Mouse (Mus musculus) megakaryocyte, adult 5-6 weeks (primary cell): ENCODE results near the gene Rtca. TPM values are rescaled to one million over a fixed set of nuclear protein-coding genes. Genes with fewer than 3 reads are reported as not detected.
A peak's percentile ranks its signal among the peaks of the same experiment; 100 is the strongest.

Experiments
- ATAC-seq: 2 replicates; pipeline ENCODE4 v1.8.0; 2016; ENCODE audit warnings: mild to moderate bottlenecking, inconsistent platforms; ENCODE audit not compliant: poor library complexity, severe bottlenecking
- total RNA-seq, 2 experiments: library from RNA; stranded (forward) in 1 of 2; stranded (reverse) in 1 of 2; fragments of 153-499, 151-499 nt in 1 of 2; fragments of 221-1000, 200-1000 nt in 1 of 2; gene quantifications; 2 replicates each; pipeline versions ENCODE4 v1.2.3 to v1.2.4; 2015 to 2017

Gene Rtca
- total RNA-seq (2015) (46.7 and 70.9 TPM in 2 replicates), total RNA-seq (2017) (24.0 and 25.4 TPM in 2 replicates)

GRCm38 (mm10) chr3:116507772-116508351 is at the start of gene Rtca:
Gene Rtca (minus strand): TSS chr3:116508208.
- ATAC-seq: peak; percentile 87

GRCm38 (mm10) chr3:116551362-116551761 is 43.4 kb upstream of the Rtca start:
- ATAC-seq: no peak

- ATAC-seq: peak; percentile 51; the same call in 1 of the 2 replicates
These were observed 39.4 kb upstream of the Rtca start for GRCm38 (mm10) chr3:116547430-116547829.

GRCm38 (mm10) chr3:116542532-116542931 is 34.5 kb upstream of the Rtca start:
- peak; percentile 88 for ATAC-seq

GRCm38 (mm10) chr3:116542070-116542469 is 34.1 kb upstream of the Rtca start:
- ATAC-seq: peak; percentile 58

GRCm38 (mm10) chr3:116537200-116537573 is 29.2 kb upstream of the Rtca start:
- ATAC-seq: no peak

GRCm38 (mm10) chr3:116536428-116537199 is 28.6 kb upstream of the Rtca start:
- ATAC-seq: peak; percentile 61

GRCm38 (mm10) chr3:116530826-116531225 is 22.8 kb upstream of the Rtca start:
- no peak for ATAC-seq

GRCm38 (mm10) chr3:116529741-116530140 is 21.7 kb upstream of the Rtca start:
- ATAC-seq: no peak

- ATAC-seq: no peak
These were observed 12.2 kb upstream of the Rtca start for GRCm38 (mm10) chr3:116520141-116520761.

GRCm38 (mm10) chr3:116512904-116513716 is 5.1 kb upstream of the Rtca start, which contains the start of gene Dbt:
Gene Dbt (plus strand): TSS chr3:116513070.
- ATAC-seq: peak; percentile 86

- ATAC-seq: no peak; the same call in 1 of the 2 replicates
These were observed 4.3 kb upstream of the Rtca start for GRCm38 (mm10) chr3:116512151-116512903.

- ATAC-seq: no peak
These were observed 12.3 kb downstream of the Rtca start for GRCm38 (mm10) chr3:116495671-116496070.

- ATAC-seq: no peak
These were observed 14.3 kb downstream of the Rtca start for GRCm38 (mm10) chr3:116493658-116494057.

- no peak for ATAC-seq
These were observed 16.0 kb downstream of the Rtca start for GRCm38 (mm10) chr3:116491923-116492454.

- ATAC-seq: no peak
These were observed 17.1 kb downstream of the Rtca start for GRCm38 (mm10) chr3:116490920-116491319.

- ATAC-seq: peak; percentile 39
These were observed 24.7 kb downstream of the Rtca start for GRCm38 (mm10) chr3:116483271-116483670.

- peak; percentile 98 for ATAC-seq
These were observed 25.3 kb downstream of the Rtca start for GRCm38 (mm10) chr3:116482724-116483123.

- ATAC-seq: no peak
These were observed 27.1 kb downstream of the Rtca start for GRCm38 (mm10) chr3:116480937-116481336.

- no peak for ATAC-seq
These were observed 27.9 kb downstream of the Rtca start for GRCm38 (mm10) chr3:116480119-116480518.
